In the genomic region with DNA sequence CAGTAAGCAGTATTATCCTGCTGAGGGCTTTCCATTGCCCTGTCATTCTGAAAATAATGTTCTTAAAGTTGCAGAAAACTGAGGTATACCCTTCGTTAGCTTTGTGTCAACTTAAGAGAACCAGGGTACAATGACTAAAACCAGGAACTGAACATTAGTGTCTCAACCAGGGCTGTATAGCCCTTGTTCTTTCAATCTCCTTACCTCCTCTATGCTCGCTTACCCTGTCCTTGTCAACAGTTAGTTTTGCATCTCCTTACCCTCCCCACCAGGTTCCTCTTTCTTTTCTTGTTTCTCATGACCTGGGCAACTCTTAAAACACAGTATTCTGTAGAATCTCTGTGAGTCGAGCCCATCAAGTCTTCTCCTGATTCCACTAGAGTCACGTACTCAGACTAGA, we compare ENCODE assay signal across 14 mouse cellular contexts.
DNase-seq lines count a peak whose midpoint lies in the region; ATAC-seq and TF ChIP-seq lines count a peak whose summit lies in the region.
"Had no signal": no experiment of that assay in that cellular context is flagged by ENCODE, and none has a peak within 500 bp of the region (broad histone marks: within the 10 kb centered on the region; RNA-seq: fewer than 3 reads in every experiment).

No protein-coding gene starts in this region.

- no peaks in the 10 kb centered on the region for H3K9me3 ChIP-seq in embryonic facial prominence, embryonic 15.5 days (replicated peaks)
- H3K9me3 ChIP-seq in embryonic facial prominence, embryonic 10.5 days = no peaks in the 10 kb centered on the region
- H3K9me3 ChIP-seq in intestine, postnatal 0 days (ENCODE audit: control insufficient read depth) = no peaks in the 10 kb centered on the region
- no peaks in the 10 kb centered on the region for H3K9me3 ChIP-seq in intestine, embryonic 16.5 days (ENCODE audit: control insufficient read depth, low read length)

- TF ChIP-seq CTCF in intestine, postnatal 0 days (IDR thresholded peaks at IDR 0.05; ENCODE audit: low read depth) = no peak
- TF ChIP-seq CTCF in testis, adult 2 months (IDR thresholded peaks at IDR 0.05; ENCODE audit: control insufficient read depth, insufficient read depth, insufficient replicate concordance, low read depth, low read length) = no peak

- DNase-seq in embryonic facial prominence, embryonic 10.5 days (ENCODE audit: low spot score) = no peak
- DNase-seq in testis, postnatal 14 days (ENCODE audit: low spot score) = no peak
- DNase-seq in ovary, adult 18-20 months (ENCODE audit: low spot score) = no peak
- no peak for DNase-seq in cerebellum, adult 18-20 months
- DNase-seq: adrenal gland, postnatal 14 days; cerebellum, adult 11-12 months; embryo, embryonic 11 days; lung, adult 2 months; thymus, adult 18-20 months had no signal

- ATAC-seq in embryonic facial prominence, embryonic 15.5 days (ENCODE audit: insufficient number of reproducible peaks, low FRiP score, low TSS enrichment, low read depth) = no peak
- ATAC-seq in intestine, postnatal 0 days = no peak
- ATAC-seq in intestine, embryonic 16.5 days = no peak

- no peak overlapping the region for H3K4me2 ChIP-seq in embryonic facial prominence, embryonic 15.5 days (replicated peaks)
- H3K4me2 ChIP-seq in intestine, postnatal 0 days (replicated peaks; ENCODE audit: low read depth) = no peak overlapping the region
- no peak overlapping the region for H3K4me2 ChIP-seq in intestine, embryonic 16.5 days (ENCODE audit: low read depth, low read length)

- no peak for TF ChIP-seq POLR2A in testis, adult 2 months (IDR thresholded peaks at IDR 0.05; ENCODE audit: control insufficient read depth, low read depth, low read length)

- 93% methylated on average over 4 of the region's 4 CpGs for WGBS in embryonic facial prominence, embryonic 15.5 days
- WGBS in embryonic facial prominence, embryonic 10.5 days = 89% methylated on average over 4 of the region's 4 CpGs
- 94% methylated on average over 4 of the region's 4 CpGs for WGBS in intestine, postnatal 0 days
- 87% methylated on average over 4 of the region's 4 CpGs for WGBS in intestine, embryonic 16.5 days

- H3K27ac ChIP-seq in embryonic facial prominence, embryonic 15.5 days (replicated peaks) = 0 out of 2 replicates have a peak overlapping the region, but pooled peaks have one; percentile 2
- H3K27ac ChIP-seq in embryonic facial prominence, embryonic 10.5 days (replicated peaks) = no peak overlapping the region
- H3K27ac ChIP-seq in intestine, postnatal 0 days (ENCODE audit: low read depth, low read length) = peak overlapping the region; percentile 85; the same call in 1 of the 2 replicates
- H3K27ac ChIP-seq in intestine, embryonic 16.5 days (ENCODE audit: low read length) = no peak overlapping the region
- H3K27ac ChIP-seq in testis, adult 2 months (ENCODE audit: control insufficient read depth, insufficient read depth, low read depth, low read length) = 0 out of 2 replicates have a peak overlapping the region, but pooled peaks have one; percentile 19

- H3K27me3 ChIP-seq in embryonic facial prominence, embryonic 15.5 days = no peaks in the 10 kb centered on the region
- H3K27me3 ChIP-seq in embryonic facial prominence, embryonic 10.5 days (replicated peaks; ENCODE audit: low read depth, poor library complexity, severe bottlenecking) = no peaks in the 10 kb centered on the region
- no peaks in the 10 kb centered on the region for H3K27me3 ChIP-seq in intestine, postnatal 0 days (replicated peaks; ENCODE audit: control insufficient read depth, insufficient read depth, low read length)
- H3K27me3 ChIP-seq in intestine, embryonic 16.5 days (replicated peaks; ENCODE audit: control insufficient read depth, insufficient read depth, low read length) = no peaks in the 10 kb centered on the region
- no peaks in the 10 kb centered on the region for H3K27me3 ChIP-seq in testis, adult 2 months (ENCODE audit: control insufficient read depth, insufficient read depth, low read length)

- no peak overlapping the region for H3K4me3 ChIP-seq in embryonic facial prominence, embryonic 15.5 days (replicated peaks)
- H3K4me3 ChIP-seq in embryonic facial prominence, embryonic 10.5 days = no peak overlapping the region
- H3K4me3 ChIP-seq in intestine, postnatal 0 days (ENCODE audit: low read depth, low read length) = no peak overlapping the region
- no peak overlapping the region for H3K4me3 ChIP-seq in intestine, embryonic 16.5 days (ENCODE audit: low read length)
- no peak overlapping the region for H3K4me3 ChIP-seq in testis, adult 2 months (ENCODE audit: control insufficient read depth, low read depth, low read length)
- H3K4me3 ChIP-seq: myocyte had no signal

- peaks cover 13% of the 10 kb centered on the region; the same call in 1 of the 2 replicates for H3K4me1 ChIP-seq in embryonic facial prominence, embryonic 15.5 days
- peaks cover 16% of the 10 kb centered on the region for H3K4me1 ChIP-seq in embryonic facial prominence, embryonic 10.5 days
- H3K4me1 ChIP-seq in intestine, postnatal 0 days (replicated peaks; ENCODE audit: control insufficient read depth, insufficient read depth, low read length) = peaks cover 25% of the 10 kb centered on the region; the same call in 1 of the 2 replicates
- peaks cover 40% of the 10 kb centered on the region for H3K4me1 ChIP-seq in intestine, embryonic 16.5 days (ENCODE audit: control insufficient read depth, insufficient read depth, low read length)
- H3K4me1 ChIP-seq in testis, adult 2 months (ENCODE audit: control insufficient read depth, insufficient read depth, low read length) = peaks cover 2% of the 10 kb centered on the region

- H3K9ac ChIP-seq in embryonic facial prominence, embryonic 15.5 days = no peak overlapping the region
- no peak overlapping the region for H3K9ac ChIP-seq in intestine, postnatal 0 days (ENCODE audit: low read depth, low read length)
- no peak overlapping the region for H3K9ac ChIP-seq in intestine, embryonic 16.5 days (ENCODE audit: low read depth, low read length)

- H3K36me3 ChIP-seq in embryonic facial prominence, embryonic 15.5 days = 0 out of 2 replicates have a peak, but pooled peaks cover 4% of the 10 kb centered on the region
- H3K36me3 ChIP-seq in embryonic facial prominence, embryonic 10.5 days (replicated peaks) = no peaks in the 10 kb centered on the region
- no peaks in the 10 kb centered on the region for H3K36me3 ChIP-seq in intestine, postnatal 0 days (ENCODE audit: control insufficient read depth, insufficient read depth)
- no peaks in the 10 kb centered on the region for H3K36me3 ChIP-seq in intestine, embryonic 16.5 days (ENCODE audit: control insufficient read depth, insufficient read depth, low read length)
- H3K36me3 ChIP-seq in testis, adult 2 months (ENCODE audit: control insufficient read depth, insufficient read depth, low read length) = no peaks in the 10 kb centered on the region

Comparison
In these comparisons a context has a peak if more than half of its experiments do, and no peak if none do; other contexts are left out.
1. H3K27ac ChIP-seq: peak in embryonic facial prominence, embryonic 15.5 days (single experiment), intestine, postnatal 0 days (single experiment) and testis, adult 2 months (single experiment); none in embryonic facial prominence, embryonic 10.5 days (single experiment) and intestine, embryonic 16.5 days (single experiment).